In the genomic region with DNA sequence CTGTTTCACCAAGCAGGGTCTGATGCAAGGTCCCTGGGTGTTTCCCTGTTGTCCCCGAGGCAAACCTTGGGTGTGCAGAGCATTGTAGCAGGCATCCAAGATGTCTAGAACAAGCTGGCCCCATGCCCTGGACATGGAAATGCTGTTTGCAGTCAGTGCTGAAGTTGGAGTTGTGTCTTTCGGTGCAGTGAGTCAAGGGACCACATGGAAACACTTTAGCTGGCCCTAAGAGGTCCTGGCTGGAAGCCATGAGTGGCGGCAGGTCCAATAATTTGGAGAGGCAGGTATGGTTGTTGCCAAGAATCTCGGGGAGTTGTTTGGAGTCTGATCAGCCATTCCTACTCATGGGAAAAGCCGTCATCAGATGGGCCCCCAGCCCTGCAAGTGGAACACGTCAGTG, we compare ENCODE assay signal across 10 mouse cellular contexts. TPM values are rescaled to one million over a fixed set of nuclear protein-coding genes. Genes with fewer than 3 reads are reported as not detected.
DNase-seq lines count a peak whose midpoint lies in the region; ATAC-seq and TF ChIP-seq lines count a peak whose summit lies in the region.
"Had no signal": no experiment of that assay in that cellular context is flagged by ENCODE, and none has a peak within 500 bp of the region (broad histone marks: within the 10 kb centered on the region; RNA-seq: fewer than 3 reads in every experiment).

No protein-coding gene starts in this region.

- no peak overlapping the region for H3K4me2 ChIP-seq in midbrain, postnatal 0 days (ENCODE audit: low read depth, low read length, poor library complexity, severe bottlenecking)
- no peak overlapping the region for H3K4me2 ChIP-seq in midbrain, embryonic 15.5 days

- no peak overlapping the region for H3K9ac ChIP-seq in midbrain, postnatal 0 days (replicated peaks; ENCODE audit: low read length, poor library complexity, severe bottlenecking)
- no peak overlapping the region for H3K9ac ChIP-seq in midbrain, embryonic 15.5 days
- H3K9ac ChIP-seq: liver, embryonic 14.5 days had no signal

- H3K4me1 ChIP-seq in midbrain, postnatal 0 days (ENCODE audit: insufficient read depth, low read length): no peaks in the 10 kb centered on the region
- peaks cover 8% of the 10 kb centered on the region for H3K4me1 ChIP-seq in midbrain, embryonic 15.5 days

- peak; percentile 10 for DNase-seq in midbrain, postnatal 0 days (ENCODE audit: low spot score)
- DNase-seq in gastrocnemius, adult 18-20 months (ENCODE audit: low spot score): peak; percentile 67
- peak; percentile 82 to 86 for DNase-seq in heart, postnatal 10 days
- peak; percentile 69 for DNase-seq in lung, postnatal 14 days
- no peak for DNase-seq in c-Kit-positive CD71-positive TER-119-positive erythroid progenitor cells, embryonic 14.5 days (ENCODE audit: low spot score)
- no peak for DNase-seq in urinary bladder, postnatal 10 days (ENCODE audit: low spot score)

- no peak for TF ChIP-seq CTCF in midbrain, postnatal 0 days (IDR thresholded peaks at IDR 0.05)

- H3K27me3 ChIP-seq in midbrain, postnatal 0 days (ENCODE audit: insufficient read depth, low read length): no peaks in the 10 kb centered on the region
- H3K27me3 ChIP-seq in midbrain, embryonic 15.5 days (replicated peaks): 0 out of 2 replicates have a peak, but pooled peaks cover 4% of the 10 kb centered on the region

- WGBS in midbrain, postnatal 0 days: 65% methylated on average over 6 of the region's 6 CpGs
- WGBS in midbrain, embryonic 15.5 days: 70% methylated on average over 6 of the region's 6 CpGs

- no peaks in the 10 kb centered on the region for H3K9me3 ChIP-seq in midbrain, postnatal 0 days (ENCODE audit: low read length)
- no peaks in the 10 kb centered on the region for H3K9me3 ChIP-seq in midbrain, embryonic 15.5 days
- H3K9me3 ChIP-seq: G1E had no signal

- intact Hi-C loops in heart, postnatal 10 days (cut with DNase I): no loop called here

- no peak for ATAC-seq in midbrain, postnatal 0 days (ENCODE audit: low FRiP score)
- ATAC-seq in midbrain, embryonic 15.5 days (replicated peaks): no peak
- no peak for ATAC-seq in frontal cortex, adult (ENCODE audit: low TSS enrichment)

- H3K4me3 ChIP-seq in midbrain, postnatal 0 days (ENCODE audit: low read depth, low read length): no peak overlapping the region
- no peak overlapping the region for H3K4me3 ChIP-seq in midbrain, embryonic 15.5 days

- no peak overlapping the region for H3K27ac ChIP-seq in midbrain, postnatal 0 days (ENCODE audit: low read depth, low read length)
- no peak overlapping the region for H3K27ac ChIP-seq in midbrain, embryonic 15.5 days
- H3K27ac ChIP-seq: liver, embryonic 14.5 days had no signal

- H3K36me3 ChIP-seq in midbrain, postnatal 0 days (ENCODE audit: insufficient read depth, low read length): no peaks in the 10 kb centered on the region
- no peaks in the 10 kb centered on the region for H3K36me3 ChIP-seq in midbrain, embryonic 15.5 days (replicated peaks)
- H3K36me3 ChIP-seq: G1E had no signal

RNA-seq across cellular contexts. Expression of a gene that starts 14.9 kb away (rescaled TPM):
- total RNA-seq in midbrain, postnatal 0 days (2014; rRNA removed): 0.49 and 0.52 TPM in 2 replicates
- 0.64 and 0.76 TPM in 2 replicates for polyA plus RNA-seq in midbrain, postnatal 0 days (2015; fragmentation: Nextera tagmentation; extraction: Ambion mirVana)
- polyA plus RNA-seq in midbrain, embryonic 15.5 days (2015; fragmentation: Nextera tagmentation; extraction: Ambion mirVana): 0.96 and 1.2 TPM in 2 replicates
- under 1 TPM; 0.16 to 0.47 TPM for total RNA-seq in gastrocnemius, adult 18-20 months (2021)
- total RNA-seq in heart, postnatal 10 days (2021): 1 to 10 TPM in 1 of 2 experiments, under 1 TPM in 1; 0.69 to 1.2 TPM
- polyA plus RNA-seq: G1E had no signal

RNA-seq across cellular contexts. Expression of a gene that starts 27.6 kb away (rescaled TPM):
- total RNA-seq in midbrain, postnatal 0 days (2014; rRNA removed): 117 and 163 TPM in 2 replicates
- polyA plus RNA-seq in midbrain, postnatal 0 days (2015; fragmentation: Nextera tagmentation; extraction: Ambion mirVana): 121 and 134 TPM in 2 replicates
- 291 and 299 TPM in 2 replicates for polyA plus RNA-seq in midbrain, embryonic 15.5 days (2015; fragmentation: Nextera tagmentation; extraction: Ambion mirVana)
- 10 to 100 TPM; 59.7 to 70.6 TPM for total RNA-seq in gastrocnemius, adult 18-20 months (2021)
- 10 to 100 TPM; 76.6 to 79.5 TPM for total RNA-seq in heart, postnatal 10 days (2021)

Comparison
In these comparisons a context has a peak if more than half of its experiments do, and no peak if none do; other contexts are left out.
1. DNase-seq: peak in midbrain, postnatal 0 days (single experiment), gastrocnemius, adult 18-20 months (single experiment), heart, postnatal 10 days (2 of 2) and lung, postnatal 14 days (single experiment); none in c-Kit-positive CD71-positive TER-119-positive erythroid progenitor cells, embryonic 14.5 days (single experiment) and urinary bladder, postnatal 10 days (single experiment).